11 mouse cellular contexts compared by ENCODE assay signal in the genomic region with DNA sequence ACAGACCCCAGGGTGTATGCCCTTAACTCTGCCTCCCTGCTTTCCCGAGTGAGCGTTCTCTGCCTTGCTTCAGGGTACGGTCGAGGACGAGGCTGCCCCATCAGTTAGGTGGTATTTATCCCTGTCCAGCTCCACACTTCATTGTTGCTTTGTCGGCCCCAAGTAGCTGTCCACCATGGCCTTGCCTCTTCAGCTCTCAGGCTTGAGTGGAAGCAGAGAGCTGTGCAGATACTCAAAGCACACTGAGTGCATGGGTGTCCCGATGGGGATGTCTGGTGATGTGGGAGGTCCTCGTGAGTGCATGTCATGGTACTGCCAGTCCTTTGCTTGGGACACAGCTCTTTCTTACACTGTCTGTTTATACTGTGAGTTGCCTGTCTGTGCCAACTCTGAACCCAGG. TPM values are rescaled to one million over a fixed set of nuclear protein-coding genes. Genes with fewer than 3 reads are reported as not detected.
DNase-seq lines count a peak whose midpoint lies in the region; ATAC-seq and TF ChIP-seq lines count a peak whose summit lies in the region.
"Had no signal": no experiment of that assay in that cellular context is flagged by ENCODE, and none has a peak within 500 bp of the region (broad histone marks: within the 10 kb centered on the region; RNA-seq: fewer than 3 reads in every experiment).

No protein-coding gene starts in this region.

- peaks cover 70% of the 10 kb centered on the region for H3K4me1 ChIP-seq in intestine, embryonic 15.5 days (replicated peaks)
- H3K4me1 ChIP-seq in intestine, postnatal 0 days (replicated peaks; ENCODE audit: control insufficient read depth, insufficient read depth, low read length) = peaks cover 18% of the 10 kb centered on the region
- peaks cover 91% of the 10 kb centered on the region for H3K4me1 ChIP-seq in midbrain, embryonic 12.5 days
- H3K4me1 ChIP-seq in midbrain, embryonic 16.5 days (ENCODE audit: control insufficient read depth, insufficient read depth, low read length) = peaks cover 90% of the 10 kb centered on the region
- H3K4me1 ChIP-seq in hindbrain, embryonic 16.5 days (ENCODE audit: control insufficient read depth, insufficient read depth, low read depth, low read length) = peaks cover 85% of the 10 kb centered on the region
- peaks cover 28% of the 10 kb centered on the region for H3K4me1 ChIP-seq in stomach, postnatal 0 days (replicated peaks; ENCODE audit: control insufficient read depth, insufficient read depth)

- no peak for TF ChIP-seq EP300 in stomach, postnatal 0 days (optimal IDR thresholded peaks at IDR 0.05)

- no peak overlapping the region for H3K27ac ChIP-seq in intestine, embryonic 15.5 days
- H3K27ac ChIP-seq in intestine, postnatal 0 days (ENCODE audit: low read depth, low read length) = no peak overlapping the region
- no peak overlapping the region for H3K27ac ChIP-seq in midbrain, embryonic 12.5 days (replicated peaks)
- no peak overlapping the region for H3K27ac ChIP-seq in midbrain, embryonic 16.5 days (ENCODE audit: low read length)
- no peak overlapping the region for H3K27ac ChIP-seq in hindbrain, embryonic 16.5 days (ENCODE audit: low read depth, low read length)
- H3K27ac ChIP-seq in stomach, postnatal 0 days (replicated peaks) = 0 out of 2 replicates have a peak overlapping the region, but pooled peaks have one; percentile 24
- H3K27ac ChIP-seq: liver, embryonic 15.5 days had no signal

- no peak for ATAC-seq in intestine, embryonic 15.5 days
- no peak for ATAC-seq in intestine, postnatal 0 days
- ATAC-seq in midbrain, embryonic 12.5 days (ENCODE audit: low FRiP score, low read depth) = no peak
- no peak for ATAC-seq in midbrain, embryonic 16.5 days
- no peak for ATAC-seq in hindbrain, embryonic 16.5 days
- ATAC-seq in stomach, postnatal 0 days (ENCODE audit: low FRiP score, low TSS enrichment) = peak; percentile 36; the same call in 1 of the 2 replicates

- H3K9me3 ChIP-seq in intestine, embryonic 15.5 days = no peaks in the 10 kb centered on the region
- H3K9me3 ChIP-seq in intestine, postnatal 0 days (ENCODE audit: control insufficient read depth) = no peaks in the 10 kb centered on the region
- H3K9me3 ChIP-seq in midbrain, embryonic 12.5 days = no peaks in the 10 kb centered on the region
- no peaks in the 10 kb centered on the region for H3K9me3 ChIP-seq in midbrain, embryonic 16.5 days (replicated peaks; ENCODE audit: control insufficient read depth, low read length, poor library complexity, severe bottlenecking)
- H3K9me3 ChIP-seq in hindbrain, embryonic 16.5 days (ENCODE audit: control insufficient read depth, low read length) = no peaks in the 10 kb centered on the region
- no peaks in the 10 kb centered on the region for H3K9me3 ChIP-seq in stomach, postnatal 0 days (ENCODE audit: control insufficient read depth, low read length)
- H3K9me3 ChIP-seq: liver, embryonic 15.5 days had no signal

- H3K4me3 ChIP-seq in intestine, embryonic 15.5 days (replicated peaks) = no peak overlapping the region
- no peak overlapping the region for H3K4me3 ChIP-seq in intestine, postnatal 0 days (ENCODE audit: low read depth, low read length)
- no peak overlapping the region for H3K4me3 ChIP-seq in midbrain, embryonic 12.5 days
- H3K4me3 ChIP-seq in midbrain, embryonic 16.5 days (ENCODE audit: low read depth, low read length) = no peak overlapping the region
- H3K4me3 ChIP-seq in hindbrain, embryonic 16.5 days (ENCODE audit: low read length) = no peak overlapping the region
- no peak overlapping the region for H3K4me3 ChIP-seq in stomach, postnatal 0 days (ENCODE audit: low read depth, low read length)
- H3K4me3 ChIP-seq: liver, embryonic 15.5 days had no signal

- no peaks in the 10 kb centered on the region for H3K27me3 ChIP-seq in intestine, embryonic 15.5 days (replicated peaks)
- no peaks in the 10 kb centered on the region for H3K27me3 ChIP-seq in intestine, postnatal 0 days (replicated peaks; ENCODE audit: control insufficient read depth, insufficient read depth, low read length)
- 0 out of 2 replicates have a peak, but pooled peaks cover 3% of the 10 kb centered on the region for H3K27me3 ChIP-seq in midbrain, embryonic 12.5 days
- no peaks in the 10 kb centered on the region for H3K27me3 ChIP-seq in midbrain, embryonic 16.5 days (ENCODE audit: control insufficient read depth, insufficient read depth, low read depth, low read length)
- H3K27me3 ChIP-seq in hindbrain, embryonic 16.5 days (replicated peaks; ENCODE audit: control insufficient read depth, insufficient read depth, low read length) = no peaks in the 10 kb centered on the region
- no peaks in the 10 kb centered on the region for H3K27me3 ChIP-seq in stomach, postnatal 0 days (ENCODE audit: control insufficient read depth, insufficient read depth, low read length)
- H3K27me3 ChIP-seq: liver, embryonic 15.5 days had no signal

- DNase-seq in stomach, postnatal 0 days (ENCODE audit: low spot score) = no peak
- no peak for DNase-seq in thymus, postnatal 10 days (ENCODE audit: low spot score in 2 of 2)
- DNase-seq: cerebellum, adult 9-10 months; gastrocnemius, postnatal 10 days; heart, postnatal 14 days had no signal

- H3K9ac ChIP-seq in intestine, embryonic 15.5 days = no peak overlapping the region
- no peak overlapping the region for H3K9ac ChIP-seq in intestine, postnatal 0 days (ENCODE audit: low read depth, low read length)
- H3K9ac ChIP-seq in midbrain, embryonic 12.5 days (replicated peaks) = 0 out of 2 replicates have a peak overlapping the region, but pooled peaks have one; percentile 0
- no peak overlapping the region for H3K9ac ChIP-seq in midbrain, embryonic 16.5 days (ENCODE audit: low read depth, low read length)
- no peak overlapping the region for H3K9ac ChIP-seq in hindbrain, embryonic 16.5 days (ENCODE audit: low read depth, low read length)
- 0 out of 2 replicates have a peak overlapping the region, but pooled peaks have one; percentile 18 for H3K9ac ChIP-seq in stomach, postnatal 0 days (ENCODE audit: low read length)
- H3K9ac ChIP-seq: liver, embryonic 15.5 days had no signal

- no peaks in the 10 kb centered on the region for H3K36me3 ChIP-seq in intestine, embryonic 15.5 days
- no peaks in the 10 kb centered on the region for H3K36me3 ChIP-seq in intestine, postnatal 0 days (ENCODE audit: control insufficient read depth, insufficient read depth)
- H3K36me3 ChIP-seq in midbrain, embryonic 12.5 days = no peaks in the 10 kb centered on the region
- H3K36me3 ChIP-seq in midbrain, embryonic 16.5 days (ENCODE audit: control insufficient read depth, insufficient read depth, low read length) = no peaks in the 10 kb centered on the region
- no peaks in the 10 kb centered on the region for H3K36me3 ChIP-seq in hindbrain, embryonic 16.5 days (ENCODE audit: control insufficient read depth, insufficient read depth, low read length)
- no peaks in the 10 kb centered on the region for H3K36me3 ChIP-seq in stomach, postnatal 0 days (ENCODE audit: control insufficient read depth, insufficient read depth, low read length)

- no peak for TF ChIP-seq CTCF in intestine, postnatal 0 days (IDR thresholded peaks at IDR 0.05; ENCODE audit: low read depth)
- no peak for TF ChIP-seq CTCF in stomach, postnatal 0 days (IDR thresholded peaks at IDR 0.05; ENCODE audit: low read depth)

- WGBS in intestine, embryonic 15.5 days = 51% methylated on average over 8 of the region's 8 CpGs
- 56% methylated on average over 8 of the region's 8 CpGs for WGBS in intestine, postnatal 0 days
- WGBS in midbrain, embryonic 12.5 days = 60% methylated on average over 8 of the region's 8 CpGs
- 43% methylated on average over 8 of the region's 8 CpGs for WGBS in midbrain, embryonic 16.5 days
- 40% methylated on average over 8 of the region's 8 CpGs for WGBS in hindbrain, embryonic 16.5 days
- 35% methylated on average over 8 of the region's 8 CpGs for WGBS in stomach, postnatal 0 days

- 0 out of 2 replicates have a peak overlapping the region, but pooled peaks have one; percentile 19 for H3K4me2 ChIP-seq in intestine, embryonic 15.5 days (replicated peaks)
- no peak overlapping the region; the same call in 1 of the 2 replicates for H3K4me2 ChIP-seq in intestine, postnatal 0 days (replicated peaks; ENCODE audit: low read depth)
- H3K4me2 ChIP-seq in midbrain, embryonic 12.5 days (replicated peaks) = no peak overlapping the region
- no peak overlapping the region for H3K4me2 ChIP-seq in midbrain, embryonic 16.5 days (ENCODE audit: low read length)
- H3K4me2 ChIP-seq in hindbrain, embryonic 16.5 days (ENCODE audit: low read length) = peak overlapping the region; percentile 5; the same call in 1 of the 2 replicates
- H3K4me2 ChIP-seq in stomach, postnatal 0 days (replicated peaks; ENCODE audit: low read depth) = no peak overlapping the region
- H3K4me2 ChIP-seq: liver, embryonic 15.5 days had no signal

RNA-seq across cellular contexts. Expression of a gene that starts 10.1 kb away (rescaled TPM):
- polyA plus RNA-seq in intestine, embryonic 15.5 days (2015; fragmentation: Nextera tagmentation; extraction: Ambion mirVana) = 7.4 and 9.1 TPM in 2 replicates
- 4.8 and 4.9 TPM in 2 replicates for polyA plus RNA-seq in intestine, postnatal 0 days (2015; fragmentation: Nextera tagmentation; extraction: Ambion mirVana)
- 17.4 and 19.0 TPM in 2 replicates for polyA plus RNA-seq in midbrain, embryonic 12.5 days (2016; fragmentation: Nextera tagmentation; extraction: Ambion mirVana)
- 13.1 and 13.2 TPM in 2 replicates for polyA plus RNA-seq in midbrain, embryonic 16.5 days (2015; fragmentation: Nextera tagmentation; extraction: Ambion mirVana)
- polyA plus RNA-seq in hindbrain, embryonic 16.5 days (2015; fragmentation: Nextera tagmentation; extraction: Ambion mirVana) = 9.6 and 12.5 TPM in 2 replicates
- 5.6 and 5.9 TPM in 2 replicates for polyA plus RNA-seq in stomach, postnatal 0 days (2015; fragmentation: Nextera tagmentation; extraction: Ambion mirVana)

Comparison
In these comparisons a context has a peak if more than half of its experiments do, and no peak if none do; other contexts are left out.
1. H3K4me2 ChIP-seq: peak in intestine, embryonic 15.5 days (single experiment) and hindbrain, embryonic 16.5 days (single experiment); none in intestine, postnatal 0 days (single experiment), midbrain, embryonic 12.5 days (single experiment), midbrain, embryonic 16.5 days (single experiment) and stomach, postnatal 0 days (single experiment).
2. H3K9ac ChIP-seq: peak in midbrain, embryonic 12.5 days (single experiment) and stomach, postnatal 0 days (single experiment); none in intestine, embryonic 15.5 days (single experiment), intestine, postnatal 0 days (single experiment), midbrain, embryonic 16.5 days (single experiment) and hindbrain, embryonic 16.5 days (single experiment).